Mouse (Mus musculus): ENCODE data around the gene Slc7a5. TPM values are rescaled to one million over a fixed set of nuclear protein-coding genes. Genes with fewer than 3 reads are reported as not detected.

Gene Slc7a5
- 10 to 100 TPM; 48.3 to 59.9 TPM for total RNA-seq (2023)

DNA sequence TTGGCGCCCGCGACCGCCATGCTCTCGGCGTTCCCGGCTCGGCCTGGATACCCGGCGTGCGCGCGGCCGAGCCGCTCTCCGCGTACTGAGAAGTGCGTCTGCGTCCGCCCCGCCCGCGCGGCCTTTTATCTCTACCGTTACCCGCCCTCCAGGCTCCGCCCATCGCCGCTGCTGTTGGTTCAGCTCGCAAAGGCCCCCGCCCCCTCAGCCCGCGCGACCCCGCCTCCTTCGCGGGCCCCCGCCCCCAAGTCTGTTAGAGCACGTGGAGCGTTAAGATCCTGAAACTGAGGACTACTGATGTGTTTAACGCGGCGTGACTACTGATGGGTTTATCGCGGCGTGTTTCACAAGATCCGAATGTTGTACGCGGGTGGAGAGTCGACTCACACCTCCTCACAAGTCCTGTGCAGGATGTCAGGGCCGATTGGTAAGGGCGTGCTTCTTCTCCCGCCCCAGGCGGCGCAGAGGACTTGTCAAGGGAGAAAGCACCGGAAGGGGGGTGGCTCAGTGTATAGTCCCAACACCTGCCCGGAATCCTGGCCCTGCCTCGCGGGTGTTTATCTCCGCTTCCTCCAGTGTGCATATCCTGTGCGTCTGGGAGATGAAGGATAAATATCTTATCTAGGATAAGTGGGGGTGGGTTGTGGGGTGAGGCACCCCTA is at the start of gene Slc7a5:
Gene Slc7a5 (minus strand): TSS at position 108 of the 662 bp plus-strand sequence.

DNA sequence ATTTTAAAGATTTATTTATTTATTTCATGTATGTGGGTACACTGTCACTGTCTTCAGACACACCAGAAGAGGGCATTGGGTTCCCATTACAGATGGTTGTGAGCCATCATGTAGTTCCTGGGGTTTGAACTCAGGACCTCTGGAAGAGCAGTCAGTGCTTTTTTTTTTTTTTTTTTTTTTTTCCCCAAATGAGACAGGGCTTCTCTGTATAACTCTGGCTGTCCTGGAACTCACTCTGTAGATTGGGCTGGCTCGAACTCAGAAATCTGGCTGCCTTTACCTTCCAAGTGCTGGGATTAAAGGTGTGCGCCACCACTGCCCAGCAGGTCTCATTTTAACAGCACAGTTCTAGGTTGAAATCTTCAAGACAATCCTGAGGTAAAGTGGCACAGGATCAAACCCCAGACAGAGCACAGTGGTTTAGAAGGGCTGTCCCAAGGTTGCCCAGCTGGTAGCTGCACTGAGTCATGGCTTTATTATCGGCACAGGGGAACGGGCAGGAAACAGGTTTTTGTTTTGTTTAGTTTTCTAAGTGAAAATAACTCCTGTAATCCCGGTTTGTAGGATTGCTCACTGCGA is 41.8 kb upstream of the Slc7a5 start, which contains the start of gene Banp:
Gene Banp (plus strand): TSS at position 529 of the 579 bp plus-strand sequence.

DNA sequence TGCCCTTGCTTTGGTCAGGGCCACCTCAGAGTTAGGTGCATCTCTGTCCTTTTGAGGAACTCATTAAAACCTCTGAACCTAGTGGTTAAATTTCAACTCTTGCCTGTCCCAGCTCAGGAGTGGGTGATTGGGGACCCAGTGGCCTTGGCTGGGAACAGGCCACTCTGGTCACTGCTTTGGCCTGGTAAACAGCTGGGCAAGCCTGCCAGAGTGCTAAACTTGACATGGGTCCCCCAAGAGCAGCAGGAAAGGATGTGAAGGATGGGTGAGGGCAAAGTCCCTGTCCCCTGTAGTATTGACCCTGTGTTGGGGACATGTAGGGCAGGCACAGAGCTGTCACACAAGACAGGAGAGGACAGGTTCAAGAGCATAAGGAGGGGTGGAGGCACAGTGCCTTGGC is 37.3 kb upstream of the Slc7a5 start, which contains the start of gene Car5a:
Gene Car5a (minus strand): TSS at position 74 of the 400 bp plus-strand sequence.

Other genes starting within 250 kb of the Slc7a5 start
- not detected for gene Jph3, start 178.1 kb downstream of the Slc7a5 start, total RNA-seq (2023)
- gene Klhdc4, start 78.1 kb downstream of the Slc7a5 start, total RNA-seq (2023), result 10 to 100 TPM; 53.5 to 67.1 TPM
- gene Car5a, start 37.2 kb upstream of the Slc7a5 start, total RNA-seq (2023), result not detected
- 100 to 1,000 TPM in 1 of 2 experiments, 10 to 100 TPM in 1; 96.2 to 105 TPM for gene Banp, start 42.1 kb upstream of the Slc7a5 start, total RNA-seq (2023)